Mouse (Mus musculus) lung, postnatal 0 days (tissue): ENCODE data around the gene Eef1akmt4.

Source experiments
- CTCF ChIP-seq: IDR thresholded peaks from 2 replicates; pipeline ENCODE4 v1.5.1; 2016; ENCODE audit warnings: antibody characterized with exemption, mild to moderate bottlenecking
- EP300 ChIP-seq: IDR thresholded peaks from 2 replicates; pipeline ENCODE4 v1.6.1; 2016; ENCODE audit warnings: antibody characterized with exemption, mild to moderate bottlenecking, control low read depth

- TF ChIP-seq EP300 (no peak), CTCF (no peak)
Observed at GRCm38 (mm10) chr16:20600511-20600910, 10.9 kb upstream of the Eef1akmt4 start.
